Mouse (Mus musculus): ENCODE results near the gene Pigl.

DNA sequence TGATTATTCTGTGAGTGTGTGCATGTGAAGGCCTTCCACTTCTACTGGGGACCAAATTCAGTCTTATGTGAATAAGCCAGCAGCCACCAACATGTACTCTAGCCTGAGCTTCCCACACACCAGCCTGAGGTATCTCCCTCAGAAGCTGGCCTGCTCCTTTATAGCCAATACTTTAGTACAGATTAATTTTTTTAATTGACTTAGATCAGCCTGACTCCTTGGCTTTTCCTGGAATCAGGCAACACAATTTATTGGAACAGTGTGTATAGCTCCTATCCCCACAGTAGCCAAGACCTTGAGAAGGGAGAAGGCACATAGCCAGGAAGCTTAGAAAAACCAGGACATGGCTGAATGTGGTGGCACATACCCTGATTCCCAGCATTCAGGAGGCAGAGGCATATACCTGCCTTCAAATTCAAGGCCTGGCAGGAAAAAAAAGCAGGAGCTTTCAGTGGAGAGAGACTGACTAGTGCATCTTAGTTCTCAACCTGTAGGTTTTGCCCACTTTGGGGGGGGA is 97.7 kb downstream of the Pigl start:
- TF ChIP-seq POLR2A (IDR thresholded peaks at IDR 0.05; ENCODE audit: borderline replicate concordance, extremely low read depth, low read depth, low read length) (no peak), CTCF (IDR thresholded peaks at IDR 0.05; ENCODE audit: insufficient read depth, low read length) (no peak)

All from lung, adult 2 months (tissue).